Mouse (Mus musculus) limb, embryonic 14.5 days (tissue): ENCODE results near the gene Slc8a1. TPM values are rescaled to one million over a fixed set of nuclear protein-coding genes. Genes with fewer than 3 reads are reported as not detected.

Experiments used
- ATAC-seq: fragments of 200-750 bp; cut with Nextera tagmentation; 2 replicates; pipeline ENCODE4 v1.8.0; 2017; ENCODE audit warnings: low read depth, moderate number of reproducible peaks, moderate TSS enrichment; ENCODE audit not compliant: low FRiP score
- DNase-seq: peaks from one replicate; pipeline ENCODE4 v3.0.0-alpha.2; 2015; ENCODE audit warnings: low spot score
- H3K27ac ChIP-seq: fragments of 300-500 bp; sonication (generic); replicated peaks from 2 replicates; pipeline ENCODE4 v1.5.1; 2014; ENCODE audit warnings: low read depth, mild to moderate bottlenecking, low read length, moderate library complexity, mixed read lengths
- H3K27me3 ChIP-seq: fragments of 300-500 bp; sonication (generic); 2 replicates; pipeline ENCODE4 v1.6.1; 2014; ENCODE audit warnings: low read length, mixed read lengths; ENCODE audit not compliant: control insufficient read depth, insufficient read depth
- H3K36me3 ChIP-seq: fragments of 300-500 bp; sonication (generic); 2 replicates; pipeline ENCODE4 v1.6.1; 2014; ENCODE audit warnings: mild to moderate bottlenecking, low read length, moderate library complexity, mixed read lengths; ENCODE audit not compliant: control insufficient read depth, insufficient read depth
- H3K4me1 ChIP-seq: fragments of 300-500 bp; sonication (generic); 2 replicates; pipeline ENCODE4 v1.6.1; 2014; ENCODE audit warnings: antibody characterized with exemption, low read length, mixed read lengths; ENCODE audit not compliant: control insufficient read depth, insufficient read depth
- H3K4me2 ChIP-seq: fragments of 300-500 bp; sonication (generic); replicated peaks from 2 replicates; pipeline ENCODE4 v1.6.1; 2014; ENCODE audit warnings: low read depth, mild to moderate bottlenecking, low read length, moderate library complexity; ENCODE audit not compliant: severe bottlenecking
- H3K4me3 ChIP-seq: fragments of 300-500 bp; sonication (generic); replicated peaks from 2 replicates; pipeline ENCODE4 v1.5.1; 2014; ENCODE audit warnings: low read length
- H3K9ac ChIP-seq: fragments of 300-500 bp; sonication (generic); 2 replicates; pipeline ENCODE4 v1.6.1; 2014; ENCODE audit warnings: mild to moderate bottlenecking, low read depth, low read length, moderate library complexity; ENCODE audit not compliant: severe bottlenecking
- H3K9me3 ChIP-seq: fragments of 300-500 bp; sonication (generic); 2 replicates; pipeline ENCODE4 v1.6.1; 2016; ENCODE audit warnings: low read length; ENCODE audit not compliant: control insufficient read depth
- POLR2A ChIP-seq: fragments of 200-500 bp; IDR thresholded peaks from 2 replicates; pipeline ENCODE4 v1.8.0; 2012; ENCODE audit warnings: inconsistent platforms, mild to moderate bottlenecking, moderate library complexity, borderline replicate concordance; ENCODE audit not compliant: insufficient read depth, insufficient read length; ENCODE audit errors: extremely low read depth
- WGBS: fragments of 180-500 bp; shearing (Covaris S2); extraction: QIAGEN DNeasy Blood & Tissue Kit; methylation state at CpG from one replicate; pipeline ENCODE4 v1.1.7; 2014; 5-methylcytosine and 5-hydroxymethylcytosine counted together
- polyA plus RNA-seq, 2 experiments: library from polyadenylated mRNA; depleted of rRNA in 1 of 2; stranded (reverse) in 1 of 2; unstranded in 1 of 2; fragments of >200 nt; fragmentation: Nextera tagmentation in 1 of 2; extraction: Ambion mirVana in 1 of 2; gene quantifications; 2 replicates each; pipeline versions ENCODE4 v1.2.1 to v1.2.3; 2012 to 2014

The Slc8a1 gene
- polyA plus RNA-seq, 2 experiments: 9.1 to 9.8 TPM

- Histone ChIP-seq H3K4me1 (0 out of 2 replicates have a peak, but pooled peaks cover 2% of the 10 kb centered on the region), H3K27me3 (no peaks in the 10 kb centered on the region), H3K9me3 (no peaks in the 10 kb centered on the region), H3K36me3 (no peaks in the 10 kb centered on the region), H3K27ac (no peak overlapping the region), H3K4me3 (no peak overlapping the region), H3K4me2 (no peak overlapping the region), H3K9ac (no peak overlapping the region)
- no peak for DNase-seq
- ATAC-seq: no peak
- WGBS: 72% methylated on average over 3 of the region's 3 CpGs
- no peak for TF ChIP-seq POLR2A
Measured at GRCm38 (mm10) chr17:81576893-81577292, 161.3 kb downstream of the Slc8a1 start.

DNA sequence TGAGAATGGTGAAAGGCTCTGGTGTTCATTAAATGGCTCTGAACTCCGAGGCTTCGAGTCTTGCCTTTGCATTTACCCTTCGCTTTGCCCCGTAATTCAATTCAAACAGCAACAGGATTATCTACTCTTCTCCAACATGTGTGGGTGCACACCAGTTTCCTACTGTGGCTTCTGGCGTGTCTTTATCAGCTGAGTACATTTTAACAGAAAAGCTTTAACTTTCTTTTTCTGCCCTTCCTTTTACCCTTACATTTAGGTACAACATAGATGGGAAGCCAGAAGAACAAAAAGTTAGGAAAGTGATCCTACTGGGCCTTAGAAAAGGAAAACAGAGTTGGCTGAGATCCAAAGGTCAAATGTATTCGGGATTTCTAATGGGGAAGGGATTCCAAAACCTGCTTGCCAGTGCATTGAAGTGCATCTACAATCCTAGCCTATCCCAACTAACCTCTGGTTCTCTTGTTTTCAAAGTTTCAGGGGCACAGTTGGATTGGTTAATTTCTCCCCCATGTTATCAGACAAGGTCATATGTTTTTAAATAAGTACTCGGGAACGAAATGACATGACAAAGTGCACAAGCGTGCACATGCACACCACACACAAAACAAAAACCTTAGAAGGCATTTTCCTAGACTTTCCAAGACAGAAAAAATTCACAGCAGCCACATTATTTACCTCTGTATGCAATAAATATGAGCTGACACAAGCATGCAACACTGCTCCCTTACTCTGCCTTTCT, 172.4 kb downstream of the Slc8a1 start:
- Histone ChIP-seq H3K9me3 (no peaks in the 10 kb centered on the region), H3K4me2 (no peak overlapping the region), H3K36me3 (no peaks in the 10 kb centered on the region), H3K4me3 (no peak overlapping the region), H3K4me1 (no peaks in the 10 kb centered on the region), H3K9ac (no peak overlapping the region), H3K27ac (no peak overlapping the region), H3K27me3 (no peaks in the 10 kb centered on the region)
- DNase-seq: no peak
- no peak for ATAC-seq
- 78% methylated on average over 9 of the region's 9 CpGs for WGBS
- TF ChIP-seq POLR2A: no peak

DNA sequence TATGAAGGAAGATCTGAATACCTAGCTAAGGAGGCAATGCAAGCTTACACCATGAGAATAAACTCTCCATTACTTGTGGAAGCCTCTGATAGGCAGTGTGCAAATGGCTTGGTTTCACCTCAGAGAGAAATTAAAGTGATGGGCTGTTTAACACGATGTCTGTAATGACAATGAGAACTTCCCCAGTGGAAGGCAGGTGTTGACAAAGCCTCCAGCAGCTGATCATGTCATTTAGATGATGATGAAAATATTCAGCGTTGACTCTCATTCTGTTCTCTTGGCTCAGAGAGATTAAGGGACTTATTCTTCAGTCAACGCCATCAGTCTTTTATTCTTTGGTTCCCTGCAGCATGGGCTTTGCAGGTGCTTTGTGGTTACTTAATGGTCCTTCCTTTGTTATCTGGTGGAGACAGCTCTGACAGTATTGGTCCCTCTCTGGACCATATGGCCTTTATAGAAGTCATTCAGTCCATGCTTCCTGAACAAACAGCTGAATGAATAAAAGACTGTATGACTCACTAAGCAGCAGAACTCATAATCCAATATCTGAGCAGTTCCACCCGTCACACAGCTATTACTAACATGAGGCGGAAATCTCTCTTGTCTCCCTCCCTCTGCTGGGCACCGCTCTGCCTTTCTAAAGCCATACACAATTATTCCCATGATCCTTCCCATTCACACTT, 184.0 kb downstream of the Slc8a1 start:
- no peak overlapping the region for H3K4me2 ChIP-seq
- DNase-seq: no peak
- no peak overlapping the region for H3K27ac ChIP-seq
- TF ChIP-seq POLR2A: no peak
- no peak for ATAC-seq
- H3K36me3 ChIP-seq: no peaks in the 10 kb centered on the region
- no peaks in the 10 kb centered on the region for H3K9me3 ChIP-seq
- no peaks in the 10 kb centered on the region for H3K4me1 ChIP-seq
- WGBS: 83% methylated on average over 6 of the region's 6 CpGs
- H3K27me3 ChIP-seq: no peaks in the 10 kb centered on the region
- no peak overlapping the region for H3K9ac ChIP-seq
- H3K4me3 ChIP-seq: no peak overlapping the region

- no peak for ATAC-seq
- WGBS: 47% methylated on average over 6 of the region's 6 CpGs
- H3K4me1 ChIP-seq: no peaks in the 10 kb centered on the region
Measured at GRCm38 (mm10) chr17:81551856-81552635, 186.1 kb downstream of the Slc8a1 start.

DNA sequence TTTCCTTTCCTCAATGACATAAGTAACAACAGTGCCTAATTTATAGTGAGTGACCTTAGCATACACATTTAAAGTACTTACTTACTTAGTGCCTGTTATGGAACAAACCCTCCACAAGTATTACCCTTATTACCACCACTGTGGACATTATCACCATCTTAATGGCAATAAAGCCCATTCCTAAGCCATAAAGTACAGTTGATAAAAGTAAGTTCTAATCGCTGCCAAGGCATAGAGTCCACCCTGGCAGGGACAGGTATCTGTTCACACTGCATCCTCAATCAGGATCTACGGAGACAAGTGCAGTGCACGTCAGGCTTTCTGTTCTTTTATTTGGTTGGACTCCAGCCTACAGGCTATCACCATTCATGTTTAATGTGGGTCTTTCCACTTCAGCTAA, 187.3 kb downstream of the Slc8a1 start:
- no peak overlapping the region for H3K4me2 ChIP-seq
- no peak overlapping the region for H3K9ac ChIP-seq
- WGBS: 81% methylated on average over 3 of the region's 3 CpGs

More at GRCm38 (mm10) chr17:81551856-81552635, 186.1 kb downstream of the Slc8a1 start:
- Histone ChIP-seq H3K36me3 (no peaks in the 10 kb centered on the region), H3K27ac (no peak overlapping the region), H3K4me2 (no peak overlapping the region), H3K9me3 (no peaks in the 10 kb centered on the region), H3K27me3 (no peaks in the 10 kb centered on the region), H3K9ac (no peak overlapping the region), H3K4me3 (no peak overlapping the region)
- TF ChIP-seq POLR2A: no peak
- DNase-seq: no peak

More for the DNA sequence above, 187.3 kb downstream of the Slc8a1 start:
- Histone ChIP-seq H3K27me3 (no peaks in the 10 kb centered on the region), H3K4me1 (no peaks in the 10 kb centered on the region), H3K9me3 (no peaks in the 10 kb centered on the region), H3K4me3 (no peak overlapping the region), H3K36me3 (no peaks in the 10 kb centered on the region), H3K27ac (no peak overlapping the region)
- no peak for ATAC-seq
- no peak for DNase-seq
- no peak for TF ChIP-seq POLR2A
